Mouse (Mus musculus) c-Kit-positive CD71-positive TER-119-negative erythroid progenitor cells, embryonic 14.5 days (primary cell): ENCODE results near the gene Ptpn12.

ENCODE experiments used
- DNase-seq: peaks from one replicate; pipeline ENCODE4 v3.0.0-alpha.2; 2013; ENCODE audit warnings: low read depth

Gene Ptpn12

GRCm38 (mm10) chr5:21055820-21056531 is at the start of gene Ptpn12:
Gene Ptpn12, minus strand, starts transcription at chr5:21055911.
- DNase-seq: peak; percentile 84

- DNase-seq: no peak
Measured at GRCm38 (mm10) chr5:21091179-21091578, 35.5 kb upstream of the Ptpn12 start.

- DNase-seq: no peak
Measured at GRCm38 (mm10) chr5:21057217-21057616, 1.5 kb upstream of the Ptpn12 start.

GRCm38 (mm10) chr5:21056595-21056994 is 884 bp upstream of the Ptpn12 start:
- DNase-seq: no peak

- DNase-seq: no peak
Measured at GRCm38 (mm10) chr5:21055071-21055819, 466 bp downstream of the Ptpn12 start.

- DNase-seq: peak; percentile 50
Measured at GRCm38 (mm10) chr5:21054472-21055070, 1.1 kb downstream of the Ptpn12 start.

- DNase-seq: no peak
Measured at GRCm38 (mm10) chr5:21053571-21054307, 2.0 kb downstream of the Ptpn12 start.

- no peak for DNase-seq
Measured at GRCm38 (mm10) chr5:21052521-21052920, 3.2 kb downstream of the Ptpn12 start.

- peak; percentile 51 for DNase-seq
Measured at GRCm38 (mm10) chr5:21050770-21051122, 5.0 kb downstream of the Ptpn12 start.

GRCm38 (mm10) chr5:21050061-21050769 is 5.5 kb downstream of the Ptpn12 start:
- peak; percentile 48 for DNase-seq

- DNase-seq: no peak
Measured at GRCm38 (mm10) chr5:21049006-21049405, 6.7 kb downstream of the Ptpn12 start.

GRCm38 (mm10) chr5:21047114-21047513 is 8.6 kb downstream of the Ptpn12 start:
- no peak for DNase-seq

GRCm38 (mm10) chr5:21046150-21047048 is 9.3 kb downstream of the Ptpn12 start:
- peak; percentile 25 for DNase-seq

GRCm38 (mm10) chr5:21045462-21045861 is 10.2 kb downstream of the Ptpn12 start:
- DNase-seq: no peak

- DNase-seq: no peak
Measured at GRCm38 (mm10) chr5:21038100-21038499, 17.6 kb downstream of the Ptpn12 start.

GRCm38 (mm10) chr5:21035689-21036480 is 19.8 kb downstream of the Ptpn12 start:
- no peak for DNase-seq

GRCm38 (mm10) chr5:21034388-21034966 is 21.2 kb downstream of the Ptpn12 start:
- DNase-seq: no peak

- DNase-seq: no peak
Measured at GRCm38 (mm10) chr5:21033382-21034056, 22.2 kb downstream of the Ptpn12 start.

GRCm38 (mm10) chr5:21032626-21033025 is 23.1 kb downstream of the Ptpn12 start:
- no peak for DNase-seq
